Mouse (Mus musculus) ES-E14 (cell line): ENCODE results near the gene Cnppd1. TPM values are rescaled to one million over a fixed set of nuclear protein-coding genes. Genes with fewer than 3 reads are reported as not detected.

Source experiments
- DNase-seq: peaks from one replicate; pipeline ENCODE4 v3.0.0-alpha.2; 2013; ENCODE audit warnings: low read depth, low spot score
- H3K27ac ChIP-seq: 2 replicates; pipeline ENCODE4 v1.5.1; 2012; ENCODE audit warnings: low read depth, mild to moderate bottlenecking, low read length, moderate library complexity, mixed read lengths; ENCODE audit not compliant: poor library complexity, insufficient read depth, severe bottlenecking
- H3K36me3 ChIP-seq: 2 replicates; pipeline ENCODE4 v1.6.1; 2012; ENCODE audit warnings: mild to moderate bottlenecking, low read length, moderate library complexity, mixed read lengths; ENCODE audit not compliant: control insufficient read depth, poor library complexity, insufficient read depth, severe bottlenecking
- H3K4me1 ChIP-seq, 2 experiments: fragments of 150-350 bp in 1 of 2; sonication (generic) in 1 of 2; 2 replicates each; pipeline ENCODE4 v1.6.1; 2012; ENCODE audit warnings: low read length in 2 of 2, mild to moderate bottlenecking in 1 of 2, mixed read lengths in 1 of 2; ENCODE audit not compliant: control insufficient read depth in 2 of 2, insufficient read depth in 2 of 2, poor library complexity in 1 of 2
- H3K4me3 ChIP-seq, 2 experiments: fragments of 150-350 bp in 1 of 2; sonication (generic) in 1 of 2; 2 replicates each; pipeline ENCODE4 v1.5.1; 2012; ENCODE audit warnings: low read length in 2 of 2, low read depth in 1 of 2, mild to moderate bottlenecking in 1 of 2, mixed read lengths in 1 of 2; ENCODE audit not compliant: insufficient read depth in 1 of 2, poor library complexity in 1 of 2, severe bottlenecking in 1 of 2
- H3K9ac ChIP-seq: 2 replicates; pipeline ENCODE4 v1.6.1; 2012; ENCODE audit warnings: low read depth, mild to moderate bottlenecking, low read length, mixed read lengths; ENCODE audit not compliant: poor library complexity, insufficient read depth, severe bottlenecking
- H3K9me3 ChIP-seq: fragments of 150-350 bp; sonication (generic); 2 replicates; pipeline ENCODE4 v1.6.1; 2012; ENCODE audit warnings: low read depth, mild to moderate bottlenecking, low read length; ENCODE audit not compliant: control insufficient read depth, insufficient read depth
- CHD2 ChIP-seq: IDR thresholded peaks from 2 replicates; pipeline ENCODE4 v1.6.1; 2014; ENCODE audit warnings: mild to moderate bottlenecking, low read depth, low read length, inconsistent platforms
- HCFC1 ChIP-seq: IDR thresholded peaks from 2 replicates; pipeline ENCODE4 v1.6.1; 2012; ENCODE audit warnings: low read length, inconsistent platforms, borderline replicate concordance; ENCODE audit not compliant: insufficient read depth
- MAFK ChIP-seq: IDR thresholded peaks from 2 replicates; pipeline ENCODE4 v1.6.1; 2014; ENCODE audit warnings: mild to moderate bottlenecking, low read depth, low read length, inconsistent platforms; ENCODE audit not compliant: insufficient read depth
- ZC3H11A ChIP-seq: IDR thresholded peaks from 2 replicates; pipeline ENCODE4 v1.6.1; 2012; ENCODE audit warnings: low read depth, mild to moderate bottlenecking, inconsistent platforms, low read length, borderline replicate concordance
- in situ Hi-C, 2 experiments: fragments of 600-800 bp; cut with MboI; formaldehyde crosslinking; loops; one replicate each; pipeline ENCODE4 v1.15.1; 2025; ENCODE audit warnings: low sequenced_read_pairs in 2 of 2, inconsistent platforms in 1 of 2; ENCODE audit not compliant: unreplicated experiment in 2 of 2
- total RNA-seq: library from RNA; depleted of rRNA; stranded (reverse); fragments of 300-350 nt; gene quantifications from 2 replicates; pipeline ENCODE4 v1.2.3, GENCODE M21; 2012; rRNA removed

Cnppd1 gene
- total RNA-seq, 1 experiment, result 27.2 TPM

DNA sequence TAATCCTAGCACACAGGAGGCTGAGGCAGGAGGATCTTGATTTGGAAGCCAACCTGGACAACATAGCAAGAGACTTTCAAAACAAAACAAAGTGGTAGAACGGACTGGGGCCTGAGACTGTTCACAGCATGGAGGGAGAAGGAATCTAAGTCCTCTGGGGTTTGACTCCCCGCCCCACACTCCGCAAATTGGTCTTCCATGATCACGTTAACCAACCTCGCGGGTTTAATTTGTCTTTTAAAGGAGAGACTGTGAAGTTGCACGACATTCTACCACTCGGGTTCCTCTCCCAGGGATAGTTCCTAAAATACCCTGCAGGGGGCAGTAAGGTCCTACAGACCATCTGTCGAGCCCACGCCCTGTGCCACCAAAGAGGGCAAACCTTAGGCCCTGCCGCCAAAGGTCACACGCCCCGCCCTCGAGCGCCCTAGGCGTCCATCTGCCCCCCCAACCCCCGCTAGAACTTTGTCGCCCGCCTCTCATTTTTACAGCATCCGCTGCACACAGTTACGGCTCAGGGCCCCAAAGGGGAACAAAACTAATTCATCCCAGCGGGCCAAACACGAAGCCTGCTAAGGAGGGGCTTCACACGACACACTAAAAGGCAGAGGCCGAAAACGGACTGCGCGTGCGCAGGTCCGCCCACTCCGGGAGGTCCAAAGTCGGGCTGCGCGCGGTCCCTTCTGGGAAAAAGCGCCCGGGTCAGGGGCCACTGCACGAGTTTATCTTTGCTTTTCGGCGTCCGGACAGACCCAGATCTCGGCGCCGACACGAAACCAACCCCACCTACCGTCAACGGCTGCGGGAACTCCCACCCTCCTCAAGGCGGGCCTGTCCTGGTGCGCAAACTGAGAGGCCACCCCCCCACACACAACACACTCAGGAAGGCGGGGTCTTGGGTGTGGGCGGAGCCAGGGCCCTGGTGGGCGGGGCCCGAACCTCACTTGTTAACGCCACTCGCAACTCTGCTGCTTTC lies 17.9 kb downstream of the Cnppd1 start, which contains the start of gene Nhej1:
Gene Nhej1, minus strand, starts transcription at position 855 of the 976 bp plus-strand sequence.
- in situ Hi-C loops, result no loop called here
- H3K36me3 ChIP-seq, result no peaks in the 10 kb centered on the region
- no peaks in the 10 kb centered on the region for H3K4me1 ChIP-seq
- DNase-seq, result peak; percentile 94
- no peaks in the 10 kb centered on the region for H3K9me3 ChIP-seq
- H3K27ac ChIP-seq, result peak within 1 kb of the TSS; percentile 96
- H3K4me3 ChIP-seq, result peak within 1 kb of the TSS; percentile 92 to 93
- peak; percentile 51; the same call in 1 of the 2 replicates for TF ChIP-seq HCFC1
- no peak for TF ChIP-seq MAFK
- 0 out of 2 replicates have a peak, but pooled peaks have one; percentile 1 for TF ChIP-seq ZC3H11A
- H3K9ac ChIP-seq, result peak within 1 kb of the TSS; percentile 96

DNA sequence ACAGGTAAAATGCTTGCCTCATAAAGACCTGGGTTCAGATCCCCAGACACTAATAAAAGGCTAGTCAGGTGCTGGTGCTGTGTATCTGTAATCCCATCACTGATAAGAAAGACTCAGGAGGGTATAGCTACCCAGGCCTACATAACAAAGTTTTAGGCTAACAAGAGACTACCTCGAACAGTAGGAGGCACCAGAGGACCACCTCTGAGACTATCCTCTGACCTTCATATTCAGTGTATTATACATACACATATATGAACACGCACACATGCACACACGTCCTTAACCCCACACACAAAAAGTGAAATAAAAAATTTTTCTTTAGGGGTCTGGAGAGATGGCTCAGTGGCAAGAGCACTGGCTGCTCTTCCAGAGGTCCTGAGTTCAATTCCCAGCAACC lies 20.3 kb downstream of the Cnppd1 start:
- no peak for TF ChIP-seq MAFK
- no peak for TF ChIP-seq CHD2
- H3K4me1 ChIP-seq, result no peaks in the 10 kb centered on the region
- no peaks in the 10 kb centered on the region for H3K36me3 ChIP-seq
- no peak overlapping the region for H3K27ac ChIP-seq
- no peak overlapping the region for H3K9ac ChIP-seq
- H3K9me3 ChIP-seq, result no peaks in the 10 kb centered on the region
- no peak for DNase-seq
- no peak overlapping the region for H3K4me3 ChIP-seq
- in situ Hi-C loops, result no loop called here

Other genes with a start within 250 kb of the Cnppd1 start
- not detected in 2 replicates for gene Cryba2, start 249.6 kb downstream of the Cnppd1 start, total RNA-seq
- 0.05 TPM in 1 of 2 replicates, not detected in the other for gene Cfap65, start 207.1 kb downstream of the Cnppd1 start, total RNA-seq
- gene Ihh, start 191.0 kb downstream of the Cnppd1 start, total RNA-seq, result 0.37 and 0.67 TPM in 2 replicates
- 6.7 and 7.7 TPM in 2 replicates for gene Nhej1, start 17.5 kb downstream of the Cnppd1 start, total RNA-seq
- gene Slc23a3, start 8.8 kb downstream of the Cnppd1 start, total RNA-seq, result 0.31 TPM in 1 of 2 replicates, not detected in the other
- 27.1 and 37.4 TPM in 2 replicates for gene Retreg2, start 67 bp upstream of the Cnppd1 start, total RNA-seq
- gene Zfand2b, start 25.9 kb upstream of the Cnppd1 start, total RNA-seq, result 15.1 and 16.0 TPM in 2 replicates
- gene Abcb6, start 37.7 kb upstream of the Cnppd1 start, total RNA-seq, result 41.0 and 54.3 TPM in 2 replicates
- 23.0 and 42.5 TPM in 2 replicates for gene Ankzf1, start 49.4 kb upstream of the Cnppd1 start, total RNA-seq
- 17.2 and 24.4 TPM in 2 replicates for gene Atg9a, start 49.5 kb upstream of the Cnppd1 start, total RNA-seq
- gene Glb1l, start 68.1 kb upstream of the Cnppd1 start, total RNA-seq, result 5.8 and 7.6 TPM in 2 replicates
- gene Stk16, start 68.1 kb upstream of the Cnppd1 start, total RNA-seq, result 63.6 and 103 TPM in 2 replicates
- 110 and 124 TPM in 2 replicates for gene Tuba4a, start 77.2 kb upstream of the Cnppd1 start, total RNA-seq
- not detected in 2 replicates for gene A630095N17Rik, start 89.4 kb upstream of the Cnppd1 start, total RNA-seq
- 15.8 and 17.7 TPM in 2 replicates for gene Dnajb2, start 93.7 kb upstream of the Cnppd1 start, total RNA-seq
- 8.9 and 9.0 TPM in 2 replicates for gene Ptprn, start 121.8 kb upstream of the Cnppd1 start, total RNA-seq
- 0.90 TPM in 1 of 2 replicates, not detected in the other for gene Resp18, start 135.7 kb upstream of the Cnppd1 start, total RNA-seq
- 67.1 and 75.5 TPM in 2 replicates for gene Dnpep, start 175.3 kb upstream of the Cnppd1 start, total RNA-seq
- 10.8 and 19.4 TPM in 2 replicates for gene Des, start 217.6 kb upstream of the Cnppd1 start, total RNA-seq
- 16.9 and 31.2 TPM in 2 replicates for gene Speg, start 232.6 kb upstream of the Cnppd1 start, total RNA-seq